Mouse (Mus musculus): ENCODE results near the gene Ebf1.

Gene Ebf1

DNA sequence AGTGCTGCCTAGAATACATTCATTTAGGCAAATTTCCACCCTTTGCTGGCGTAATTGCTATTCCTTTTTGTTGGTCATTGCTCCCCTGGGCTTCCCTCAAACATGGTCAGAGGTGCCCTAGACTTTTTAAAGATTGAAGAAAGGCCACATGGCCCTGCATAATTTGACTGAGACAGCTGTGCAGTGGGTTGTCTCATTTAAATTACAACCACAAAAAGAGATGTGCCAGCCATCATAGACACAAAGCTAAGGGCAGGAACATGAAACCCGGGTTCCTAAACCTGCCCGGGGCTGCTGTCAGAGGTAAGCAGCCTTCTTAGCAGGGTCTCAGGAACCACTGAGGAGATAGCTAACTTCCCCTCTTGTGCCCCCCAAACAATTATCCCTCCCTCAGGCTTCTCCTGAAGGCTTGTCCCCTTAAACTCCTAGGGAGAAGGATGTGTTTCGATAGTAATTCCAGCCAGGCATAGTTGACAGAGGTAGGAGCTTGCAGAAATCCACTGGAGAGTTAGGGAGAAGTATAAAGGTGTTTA, 46.6 kb downstream of the Ebf1 start:
- no peak for DNase-seq

DNA sequence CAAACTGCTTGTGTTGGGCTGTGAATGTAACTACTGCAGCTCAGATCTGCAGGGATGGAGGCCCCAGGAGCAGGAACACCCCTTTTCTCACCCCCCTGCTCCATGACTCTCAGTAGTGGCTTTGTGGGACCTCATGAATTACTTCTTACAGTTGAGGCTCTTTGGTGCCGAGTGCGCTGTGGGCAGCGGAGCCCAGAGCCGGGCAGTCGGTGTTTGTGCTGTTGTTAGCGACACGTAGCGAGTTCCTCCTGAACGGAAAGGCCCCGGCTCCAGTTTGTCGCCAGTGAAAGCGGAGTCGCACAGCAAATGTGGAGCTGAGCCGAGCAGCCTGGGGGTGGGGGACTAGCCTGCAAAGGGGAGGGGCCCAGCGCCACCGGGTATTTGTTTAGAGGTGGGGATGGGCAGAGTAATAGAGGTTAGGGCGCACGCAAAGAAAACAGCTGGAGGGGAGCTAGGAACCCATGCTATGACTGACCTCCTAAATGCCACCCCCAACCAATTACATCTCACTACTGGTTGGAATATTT, 48.1 kb downstream of the Ebf1 start:
- DNase-seq: no peak

DNA sequence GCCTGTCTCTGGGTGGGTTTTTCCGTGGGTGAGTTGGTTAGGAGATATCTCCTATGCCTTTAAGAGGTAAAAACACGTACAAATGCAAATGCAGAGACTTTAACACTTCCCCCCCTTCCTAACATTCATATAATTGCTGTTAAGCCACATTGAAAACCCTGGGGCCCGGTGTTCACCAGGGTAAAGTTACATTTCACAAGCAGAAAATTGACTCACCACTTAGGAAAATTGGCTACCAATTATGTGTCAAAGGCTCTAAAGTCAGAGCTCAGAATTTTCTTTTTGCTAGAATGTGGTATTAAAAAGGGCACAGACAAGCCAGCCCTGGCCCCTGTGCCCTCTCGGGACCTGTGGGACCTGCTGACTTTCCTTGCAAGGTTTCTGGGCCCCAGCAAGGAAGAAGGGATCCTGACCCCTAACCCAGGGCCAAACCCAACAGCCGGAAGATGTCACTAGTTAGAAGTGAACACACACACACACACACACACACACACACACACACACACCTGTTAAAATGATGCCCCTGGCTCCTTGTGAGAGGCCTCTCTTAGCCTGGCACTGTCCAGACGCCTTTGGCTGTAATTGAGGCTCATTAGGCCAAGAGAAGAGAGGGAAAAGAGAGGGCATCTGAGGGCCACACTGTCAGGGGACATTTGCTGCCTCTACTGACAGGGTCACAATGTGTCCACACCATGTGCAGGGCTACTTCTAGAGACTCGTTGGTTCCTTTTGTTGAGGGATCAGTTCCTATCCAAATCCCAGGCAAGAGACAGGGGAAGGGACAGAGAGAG, 48.8 kb downstream of the Ebf1 start:
- DNase-seq: no peak

DNA sequence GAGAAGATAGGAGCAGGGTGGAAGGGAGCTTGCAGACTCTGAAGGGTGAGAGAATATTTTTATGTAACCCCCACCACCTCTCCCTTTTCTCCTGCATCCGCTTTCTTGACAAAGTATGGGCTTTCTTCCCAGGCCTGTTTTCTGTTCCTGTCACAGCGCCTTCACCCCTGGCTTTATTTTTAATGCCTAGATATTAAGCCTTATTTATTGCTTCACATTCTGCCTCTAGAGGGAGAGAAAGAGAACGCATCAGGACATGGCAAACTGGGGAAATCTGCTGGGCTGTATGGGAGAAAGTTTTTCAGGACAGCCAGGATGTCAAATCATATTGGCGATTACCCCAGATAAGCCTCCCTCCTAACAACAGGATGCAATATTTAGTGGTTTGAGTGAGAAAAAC, 49.6 kb downstream of the Ebf1 start:
- no peak for DNase-seq

DNA sequence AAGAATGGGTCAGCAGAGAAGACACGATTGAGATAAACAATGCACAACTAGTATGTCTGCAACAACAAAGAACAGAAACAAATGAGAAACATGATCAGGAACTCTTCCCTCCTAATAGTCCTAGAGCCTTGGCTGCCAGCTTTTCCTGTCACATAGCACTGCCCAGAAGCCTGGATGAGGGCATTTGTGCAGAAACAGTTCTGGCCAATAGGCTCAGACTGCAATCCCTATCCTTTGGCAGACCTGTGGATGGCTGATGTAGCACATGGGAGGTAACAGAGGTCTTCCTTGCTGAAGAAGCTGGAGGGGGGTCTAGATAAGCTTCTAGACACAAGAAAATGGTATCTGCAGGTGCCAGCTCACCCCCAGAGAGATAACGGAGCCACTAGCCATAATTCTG, 64.2 kb downstream of the Ebf1 start:
- no peak for DNase-seq

DNA sequence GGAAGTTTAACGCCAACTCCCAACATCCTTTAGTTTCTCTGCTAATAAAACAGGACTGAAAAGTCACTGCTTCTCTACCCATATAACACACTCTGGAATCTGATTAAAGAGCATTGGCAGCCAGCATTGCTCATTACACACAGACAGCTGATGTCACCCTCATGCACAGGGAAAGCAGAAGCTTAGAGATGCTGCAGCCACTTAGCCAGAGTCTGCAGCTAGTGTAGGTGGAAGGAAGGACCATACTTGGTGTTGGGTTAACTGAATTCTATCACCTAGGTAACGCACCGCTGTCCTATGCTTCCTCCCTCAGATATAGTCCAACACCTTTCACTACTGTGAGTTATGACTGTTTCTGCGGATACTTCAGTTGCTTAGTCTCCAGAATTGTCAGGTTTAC, 64.9 kb downstream of the Ebf1 start:
- DNase-seq: no peak

DNA sequence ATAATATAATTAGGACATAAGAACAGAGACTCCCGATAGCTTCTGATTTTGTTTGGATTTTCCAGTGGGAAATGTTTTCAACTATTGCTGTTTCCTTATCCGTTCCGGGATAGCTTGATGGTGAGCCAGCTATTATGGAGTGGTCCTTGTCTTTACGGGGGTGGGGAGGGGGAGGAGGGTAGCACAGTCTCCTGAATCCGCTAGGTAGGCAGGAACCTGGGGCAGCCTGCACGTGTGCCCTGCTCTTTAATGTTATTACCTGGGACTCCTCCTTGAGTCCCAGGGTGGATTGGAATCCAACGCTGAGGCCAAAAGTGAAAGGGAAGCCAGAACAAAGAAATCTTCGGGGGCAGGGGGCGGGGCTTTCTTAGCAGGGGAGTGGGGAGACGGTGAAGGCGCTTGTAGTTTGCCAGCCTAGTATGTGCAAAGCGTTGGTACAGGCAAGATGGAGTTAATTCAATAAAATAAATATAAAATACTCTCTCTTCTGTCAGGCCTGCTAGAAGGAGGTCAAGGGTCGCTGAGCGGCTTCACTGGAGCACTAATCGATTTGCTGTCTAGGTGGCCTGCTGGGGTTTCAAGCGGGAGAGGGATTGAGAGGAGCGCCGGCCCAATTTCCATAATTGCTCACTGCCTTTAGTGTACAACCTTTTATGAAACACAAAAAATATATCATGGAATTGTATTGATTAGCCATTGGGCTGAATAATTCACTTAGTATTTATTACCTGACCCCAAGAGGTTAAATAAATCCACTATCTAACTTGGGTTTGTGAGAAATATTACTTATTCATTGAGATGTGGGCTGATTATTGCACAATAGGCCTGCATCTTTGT, 65.8 kb downstream of the Ebf1 start:
- no peak for DNase-seq

DNA sequence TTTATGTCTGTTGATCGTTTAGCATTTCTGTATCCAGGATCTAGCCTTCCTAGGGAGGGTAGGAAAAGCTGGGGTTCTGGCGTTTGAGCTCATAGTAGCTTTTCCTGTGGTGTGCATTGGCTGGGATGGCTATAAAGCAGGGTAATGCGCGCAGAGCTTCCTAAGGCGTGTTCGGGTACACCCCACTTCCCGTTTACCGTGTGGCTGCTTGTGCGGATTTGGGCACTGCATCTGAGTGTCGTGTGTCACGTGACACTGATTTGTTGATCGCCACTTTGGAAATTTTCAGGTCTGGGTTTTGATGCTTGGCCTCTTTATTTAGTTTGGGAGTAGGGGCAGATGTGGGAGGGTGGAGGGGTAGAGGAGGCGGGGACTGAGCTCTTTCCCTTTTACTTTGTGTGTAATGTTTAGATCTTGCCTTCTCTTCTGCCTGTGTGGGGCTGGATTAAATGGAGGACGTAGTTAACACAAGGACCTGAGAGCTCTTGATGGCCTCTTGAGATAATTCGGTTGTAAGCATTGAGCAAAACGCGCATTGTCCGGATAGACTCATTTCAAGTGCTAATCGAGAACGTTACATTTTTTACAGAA, 67.5 kb downstream of the Ebf1 start:
- DNase-seq: no peak

DNA sequence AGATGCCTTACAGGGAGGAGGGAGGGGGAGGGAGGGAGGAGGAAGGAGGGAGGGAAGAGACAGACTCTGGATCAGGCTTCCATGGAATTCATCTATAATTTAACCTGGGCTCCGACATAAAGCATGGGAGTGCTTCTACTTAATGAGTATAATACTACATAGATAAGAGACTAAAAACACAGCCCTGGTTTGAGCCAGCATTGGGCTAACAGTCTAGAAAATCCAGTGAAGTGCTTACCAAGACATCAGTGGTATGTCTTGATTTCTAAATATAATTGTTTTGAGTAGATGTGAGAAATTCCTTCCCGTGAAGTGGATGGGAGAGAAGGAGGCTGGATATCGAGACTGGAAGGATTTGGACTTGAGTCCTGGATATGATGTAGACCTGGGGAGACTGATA, 68.0 kb downstream of the Ebf1 start:
- DNase-seq: no peak

DNA sequence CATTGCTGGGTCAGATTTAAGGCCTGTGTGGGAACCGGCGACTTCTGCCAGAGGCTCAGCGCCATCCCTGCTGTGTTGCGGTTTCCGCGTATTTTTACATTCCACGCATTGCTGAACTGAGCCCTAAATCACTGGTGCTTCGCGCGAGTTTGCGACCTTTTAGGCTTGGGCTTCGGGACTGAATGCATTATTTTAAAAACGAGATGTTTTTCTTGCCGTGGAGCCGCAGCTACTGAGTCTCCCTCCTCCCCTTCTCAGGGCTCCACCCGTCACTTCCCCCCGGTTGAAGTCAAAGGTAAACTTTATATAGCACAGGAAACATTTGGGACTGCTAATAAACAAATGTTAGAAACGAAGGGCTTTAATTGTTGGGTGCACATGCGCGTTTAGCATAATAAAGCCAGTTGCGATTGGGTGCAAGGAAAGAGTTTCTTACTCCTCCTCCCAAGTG, 68.8 kb downstream of the Ebf1 start:
- DNase-seq: no peak

DNA sequence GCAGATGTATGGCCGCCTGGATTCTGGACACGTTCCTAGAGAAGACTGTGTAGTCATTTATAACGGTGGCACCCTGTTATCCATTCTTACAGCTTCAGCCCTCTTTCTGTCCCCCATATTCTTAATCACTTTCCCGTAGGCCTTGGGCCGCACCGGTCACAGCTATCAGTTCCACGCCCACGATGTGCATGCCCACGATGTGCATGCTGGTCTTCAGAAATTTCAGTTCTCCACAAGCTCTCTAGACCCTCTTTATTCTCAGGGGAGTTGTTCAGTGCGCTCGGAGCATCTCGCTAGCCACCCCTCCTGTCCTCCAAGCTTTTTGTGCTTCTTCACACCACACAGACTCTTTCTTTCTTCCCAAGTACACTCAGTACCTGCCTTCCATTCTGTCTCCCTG, 69.3 kb downstream of the Ebf1 start:
- no peak for DNase-seq

DNA sequence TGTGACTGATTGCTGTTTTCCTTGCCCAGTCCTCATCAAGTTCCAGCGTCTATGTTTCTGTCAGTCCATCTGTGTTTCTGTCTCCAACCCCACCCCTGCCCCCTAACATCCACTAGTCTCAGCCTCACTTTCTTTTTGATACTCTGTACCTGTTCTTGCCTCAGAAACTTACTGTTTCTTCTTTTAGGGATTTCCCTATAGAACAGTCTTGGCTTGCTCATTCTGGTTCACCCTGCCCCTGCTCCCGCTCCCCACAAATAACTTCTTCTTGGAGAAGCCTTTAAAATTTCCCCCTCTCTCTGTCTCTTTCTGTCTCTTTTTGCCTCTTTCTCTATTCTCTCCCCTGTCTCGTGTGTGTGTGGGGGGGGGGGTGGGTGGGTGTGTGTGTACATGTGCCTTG, 71.4 kb downstream of the Ebf1 start:
- no peak for DNase-seq

DNA sequence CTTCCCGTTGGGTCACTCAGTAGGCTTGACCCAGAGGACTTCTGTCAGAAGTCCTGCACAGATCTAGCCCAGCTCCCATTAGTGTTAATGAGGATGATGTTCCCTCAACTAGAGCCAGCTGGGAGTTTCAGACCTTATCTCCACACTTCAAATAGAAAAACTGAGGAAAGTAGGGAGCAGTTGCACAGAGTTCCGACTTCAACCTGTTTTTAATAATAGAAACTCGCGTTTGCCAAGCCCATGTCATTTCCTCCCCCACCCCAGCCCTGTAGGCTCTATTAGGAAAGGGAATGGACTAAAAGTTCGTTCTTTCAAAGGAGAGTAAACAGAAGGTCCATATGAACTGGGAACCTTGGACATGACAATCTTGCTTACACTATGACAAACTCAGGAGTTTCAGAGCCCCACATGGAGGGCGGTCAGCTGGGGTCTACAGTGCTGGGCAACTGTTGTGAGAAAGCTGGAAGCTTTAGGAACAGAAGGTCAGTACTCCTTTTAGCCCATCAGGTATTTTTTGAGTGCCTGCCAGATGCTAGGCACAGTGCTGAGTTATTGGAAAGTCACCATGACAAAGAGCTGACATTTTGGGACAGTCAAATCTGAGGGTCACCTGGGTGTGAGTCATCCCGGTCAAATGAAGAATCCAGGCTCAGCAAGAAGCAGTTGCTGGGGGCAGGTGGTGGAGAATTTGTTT, 72.6 kb downstream of the Ebf1 start:
- DNase-seq: peak; percentile 25

DNA sequence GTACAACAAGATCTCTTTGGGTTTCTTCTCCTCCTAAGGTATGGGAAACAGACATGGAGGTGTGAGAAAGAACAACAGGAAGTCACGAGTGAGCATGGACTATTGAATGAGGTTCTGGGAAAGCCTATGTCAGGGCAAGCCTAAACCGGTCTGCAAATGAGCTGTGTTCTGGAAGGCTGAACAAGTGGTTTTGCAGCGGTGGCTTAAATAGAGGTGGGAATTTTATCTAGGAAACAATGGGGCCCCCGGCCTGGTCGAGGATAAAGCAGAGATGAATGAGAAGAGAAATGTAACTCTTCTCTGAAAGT, 73.1 kb downstream of the Ebf1 start:
- no peak for DNase-seq

DNA sequence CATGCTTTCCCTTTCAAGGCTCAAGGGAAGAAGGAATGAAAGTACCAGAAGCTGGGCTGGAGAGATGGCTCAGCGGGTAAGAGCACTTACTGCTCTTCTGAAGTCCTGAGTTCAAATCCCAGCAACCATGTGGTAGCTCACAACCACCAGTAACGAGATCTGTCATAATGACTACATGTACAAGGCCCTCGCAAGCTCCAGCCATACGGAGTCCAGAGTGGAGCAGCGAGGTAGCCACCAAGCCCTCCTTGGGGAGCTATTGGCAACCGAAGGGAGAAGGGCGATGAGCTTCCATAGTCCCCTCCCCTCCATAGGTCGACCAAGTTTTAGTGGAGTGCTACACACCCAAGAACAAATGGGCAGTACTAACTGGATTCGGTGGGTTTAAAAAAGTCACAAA, 78.3 kb downstream of the Ebf1 start:
- DNase-seq: no peak

DNA sequence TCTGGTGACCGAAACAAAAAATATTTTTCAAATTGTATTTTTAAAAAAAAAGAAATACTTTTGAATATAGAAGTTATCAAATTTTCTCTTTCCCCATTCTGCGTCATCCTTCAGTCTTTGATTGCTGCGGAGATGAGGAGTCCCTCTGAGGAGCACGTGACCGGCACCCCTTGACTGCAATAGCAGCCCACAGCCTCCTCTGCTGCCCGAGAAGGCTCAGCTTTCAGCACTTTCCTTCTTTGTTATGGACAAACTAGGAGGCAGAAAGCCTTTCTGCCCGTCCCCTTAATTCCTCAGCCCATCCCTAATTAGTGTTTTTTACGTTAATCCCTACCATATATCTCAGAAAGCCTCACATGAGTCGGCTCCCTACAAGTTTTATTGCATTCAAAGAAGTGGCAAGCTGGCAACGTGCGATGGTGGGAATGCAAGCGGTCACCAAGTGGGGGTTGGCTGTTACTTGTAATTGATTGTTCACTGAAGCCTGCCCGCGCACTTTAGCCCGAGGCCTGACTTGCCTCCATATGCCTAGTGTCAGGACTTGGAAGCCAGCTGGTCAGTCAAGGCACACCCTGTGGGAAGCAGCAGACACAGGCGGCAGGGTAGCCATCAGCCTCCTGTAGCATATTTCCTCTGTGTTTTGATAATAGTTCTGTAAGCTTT, 79.6 kb downstream of the Ebf1 start:
- peak; percentile 68 for DNase-seq

DNA sequence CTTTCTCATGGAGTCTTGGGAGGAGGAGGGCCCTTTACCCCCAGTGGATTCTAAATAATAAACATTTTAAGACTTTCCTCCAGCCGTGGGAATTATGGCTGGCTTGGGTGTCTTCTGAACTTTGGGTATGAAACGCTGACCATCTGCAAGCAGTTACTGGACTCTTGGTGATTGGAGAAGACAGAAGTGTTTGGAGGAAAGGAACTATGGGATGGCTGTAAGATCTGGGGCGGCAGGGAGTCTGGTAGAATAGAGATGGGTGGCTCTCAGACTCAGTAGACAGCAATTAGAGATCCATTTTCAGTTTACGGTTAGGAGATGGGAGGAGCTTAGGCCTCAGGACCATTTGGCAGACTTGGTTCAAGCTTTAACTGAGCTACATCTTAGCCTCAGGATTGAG, 83.1 kb downstream of the Ebf1 start:
- no peak for DNase-seq

DNA sequence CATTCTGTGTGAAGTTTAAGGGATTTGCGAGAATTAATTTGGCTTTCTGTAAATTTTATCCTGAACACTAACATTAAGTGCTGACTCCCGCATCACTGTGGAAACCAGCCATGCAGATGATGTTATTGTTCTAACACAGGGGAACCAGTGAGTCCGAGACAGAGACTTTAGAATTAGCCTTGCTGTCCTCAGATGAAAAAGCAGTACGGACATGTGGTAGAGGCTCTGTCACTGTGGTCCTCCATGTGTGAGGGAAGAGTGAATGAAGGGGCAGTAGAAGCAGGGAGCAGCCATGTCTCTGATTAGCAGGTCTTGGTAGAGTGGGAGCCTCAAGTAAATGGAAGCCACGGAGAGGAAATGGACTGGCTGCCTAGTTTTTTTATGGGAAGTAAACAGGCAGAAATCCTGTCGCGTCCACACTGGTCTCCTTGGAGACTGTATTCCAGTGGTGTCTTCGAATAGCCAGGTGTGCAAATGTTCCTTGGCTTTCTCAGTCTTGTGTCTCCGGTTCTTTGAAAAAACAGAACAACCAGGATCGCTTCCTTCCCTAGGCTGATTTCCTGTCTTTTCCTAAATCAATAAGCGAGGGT, 84.2 kb downstream of the Ebf1 start:
- DNase-seq: no peak

DNA sequence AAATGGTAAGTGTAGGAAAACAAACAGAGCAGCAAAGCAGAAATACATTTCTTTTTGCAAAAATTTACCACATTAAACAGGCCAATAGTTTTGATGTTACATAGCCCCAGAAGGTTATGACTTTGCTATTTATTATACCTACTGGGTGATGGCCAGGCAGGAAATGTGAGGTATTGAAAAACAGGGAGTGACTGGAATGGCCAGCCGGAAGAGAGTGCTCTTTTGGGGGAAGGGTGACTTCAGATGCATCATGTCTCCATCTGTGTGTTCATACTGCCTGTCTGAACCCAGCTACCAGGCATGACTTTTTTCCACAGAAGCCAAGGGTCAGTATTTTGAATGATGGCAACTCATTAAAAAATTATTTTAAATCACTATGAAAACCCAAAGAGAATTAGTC, 84.7 kb downstream of the Ebf1 start:
- no peak for DNase-seq

DNA sequence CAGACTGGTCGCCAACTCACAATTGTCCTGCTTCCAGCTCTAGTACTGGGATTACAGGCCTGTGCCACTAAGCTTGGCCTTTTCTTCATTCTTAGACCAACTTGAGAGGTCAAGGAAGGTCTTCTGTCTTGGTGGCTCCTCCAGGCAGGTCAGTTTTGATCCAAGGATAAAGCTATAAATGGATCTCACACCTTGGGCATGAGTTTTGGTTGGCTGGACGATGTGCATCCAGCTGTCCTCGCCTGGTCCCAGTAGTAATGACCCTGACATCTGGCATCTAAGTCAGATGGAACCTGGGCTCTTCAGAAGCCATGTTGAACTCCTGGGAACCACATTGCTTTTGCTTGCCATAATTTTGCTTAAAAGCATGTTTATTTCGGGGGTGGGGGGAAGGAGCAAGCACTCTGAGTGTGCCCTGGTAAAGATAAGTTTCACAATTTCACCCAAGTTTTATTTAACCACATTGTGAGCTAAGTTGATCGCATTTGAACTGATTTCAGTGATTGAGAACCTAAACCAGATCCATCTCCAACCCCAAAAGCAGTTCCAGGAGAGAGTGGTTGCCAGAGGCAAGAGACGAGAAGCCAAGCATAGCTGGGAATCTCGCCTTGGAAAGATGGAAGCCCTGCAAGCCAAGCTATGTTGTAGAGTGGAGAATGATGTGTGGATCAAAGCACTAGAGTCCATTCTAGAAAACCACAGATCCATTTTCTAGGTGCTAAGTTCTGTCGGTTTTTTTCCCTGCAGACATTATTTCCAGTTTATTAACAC, 85.8 kb downstream of the Ebf1 start:
- DNase-seq: no peak

DNA sequence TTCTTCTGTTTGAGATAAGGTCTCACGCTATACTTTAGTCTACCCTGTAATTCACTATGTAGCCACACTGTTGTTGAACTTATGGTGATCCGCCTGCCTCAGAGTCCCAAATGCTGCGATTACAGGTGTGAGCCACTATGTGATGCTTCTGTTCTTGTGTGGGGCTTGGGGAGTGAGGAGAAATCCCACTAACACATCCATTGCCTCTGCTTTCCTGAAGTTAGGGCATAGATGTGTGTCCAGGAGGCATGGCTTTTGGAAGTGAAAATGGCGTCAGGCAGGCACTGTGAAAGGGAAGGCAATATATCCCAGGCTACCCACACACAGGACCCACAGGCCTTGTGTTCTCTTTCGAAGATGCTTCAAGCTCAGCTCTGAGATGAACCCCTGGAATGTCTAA, 86.8 kb downstream of the Ebf1 start:
- no peak for DNase-seq
